Mouse (Mus musculus): Measurements from ENCODE around the gene Ankrd2.

DNA sequence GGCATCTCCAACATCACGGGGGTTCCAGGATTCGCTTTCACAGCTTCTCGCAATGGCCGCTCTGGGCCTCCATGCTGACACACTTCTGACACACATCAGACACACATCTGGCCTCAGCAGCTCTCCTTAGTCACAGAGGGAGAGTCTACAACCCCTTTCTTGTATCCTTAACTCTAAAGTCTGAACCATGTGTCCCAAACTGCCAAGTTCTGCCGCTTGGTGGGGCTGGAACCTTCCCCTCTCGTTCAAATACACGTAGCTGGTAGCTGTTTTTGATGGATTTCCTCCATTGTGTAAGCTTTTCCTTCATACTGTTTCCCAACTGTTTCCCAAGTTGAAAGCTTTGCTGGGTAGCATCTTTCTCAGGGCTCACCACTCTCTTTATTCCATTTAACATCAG, 35.4 kb downstream of the Ankrd2 start:
- no peak for TF ChIP-seq EP300 (IDR thresholded peaks at IDR 0.05; ENCODE audit: low read depth)
- TF ChIP-seq CTCF (IDR thresholded peaks at IDR 0.05; ENCODE audit: low read depth): peak; percentile 32; the same call in 1 of the 2 replicates

Data from heart, postnatal 0 days (tissue).